Mouse (Mus musculus): ENCODE data around the gene Atf7ip. TPM values are rescaled to one million over a fixed set of nuclear protein-coding genes. Genes with fewer than 3 reads are reported as not detected.

The Atf7ip gene
- polyA plus RNA-seq, 1 experiment from 2014 or later = 41.2 TPM

DNA sequence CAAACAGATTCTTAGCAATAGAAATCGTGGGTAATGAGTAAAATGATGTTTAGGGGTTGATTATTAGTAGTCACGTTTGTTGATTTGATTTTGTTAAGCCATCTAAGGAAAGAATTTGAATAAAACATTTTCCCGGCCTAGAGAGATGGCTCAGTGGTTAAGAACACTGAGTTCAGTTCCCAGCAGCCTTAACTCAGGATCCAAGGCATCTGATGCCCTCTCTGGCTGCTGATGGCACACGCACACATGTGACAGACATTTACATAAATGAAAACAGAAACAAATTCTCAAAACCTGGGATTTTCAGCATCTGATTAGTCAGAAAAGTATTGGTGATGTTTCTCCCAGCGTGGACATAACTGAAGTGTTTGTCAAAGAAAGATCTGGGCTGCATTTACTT, 47.2 kb downstream of the Atf7ip start:
- H3K4me2 ChIP-seq (ENCODE audit: low read depth, low read length) = no peak overlapping the region

DNA sequence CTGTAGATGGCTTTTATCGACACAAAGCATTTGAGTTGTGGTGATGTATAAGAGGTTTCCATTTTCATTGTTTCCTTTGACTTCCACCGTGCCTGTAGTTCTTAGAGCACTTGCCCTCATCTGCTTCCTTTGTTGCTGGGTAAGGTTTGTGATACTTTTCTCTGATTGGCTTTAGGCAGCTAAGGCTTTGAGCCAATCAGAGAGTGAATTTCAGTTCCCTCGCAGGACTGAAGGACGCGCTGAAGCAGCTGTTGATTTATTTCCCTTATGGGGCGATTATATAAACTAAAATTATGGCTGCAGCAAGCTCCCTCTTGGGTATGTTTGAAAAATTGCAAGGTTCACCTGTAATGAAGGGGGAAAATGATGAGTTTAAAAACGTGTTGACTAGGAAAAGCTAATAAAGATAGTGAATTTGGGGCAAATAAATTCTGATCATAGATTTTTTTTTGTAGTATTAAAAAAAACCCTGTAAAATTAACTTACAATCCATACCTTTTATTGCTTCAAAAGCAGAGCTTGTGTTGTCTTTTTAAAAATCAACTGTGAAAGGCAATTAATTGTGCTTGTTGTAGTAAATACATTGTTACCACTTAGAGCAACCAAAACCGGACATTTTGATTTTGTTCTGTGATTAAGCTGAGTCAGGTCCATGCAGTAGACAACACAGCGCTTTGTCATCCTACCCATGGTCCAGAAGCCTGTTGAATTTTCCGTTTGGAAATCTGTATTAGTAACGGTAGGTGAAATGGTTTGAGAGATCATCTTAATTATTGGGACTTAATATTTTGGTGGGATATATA, 48.0 kb downstream of the Atf7ip start:
- ATAC-seq (ENCODE audit: low read depth) = peak; percentile 83
- H3K4me1 ChIP-seq (replicated peaks; ENCODE audit: control insufficient read depth, insufficient read depth, low read length) = peaks cover 15% of the 10 kb centered on the region
- no peaks in the 10 kb centered on the region for H3K9me3 ChIP-seq (ENCODE audit: control insufficient read depth, low read length)
- WGBS = 29% methylated on average over 11 of the region's 11 CpGs
- no peak overlapping the region for H3K4me3 ChIP-seq (ENCODE audit: low read length)
- peak overlapping the region; percentile 75 for H3K27ac ChIP-seq (ENCODE audit: low read length)
- peaks cover 4% of the 10 kb centered on the region; the same call in 1 of the 2 replicates for H3K36me3 ChIP-seq (ENCODE audit: control insufficient read depth, insufficient read depth, low read length)
- no peak overlapping the region for H3K9ac ChIP-seq (ENCODE audit: low read length)
- H3K27me3 ChIP-seq (ENCODE audit: control insufficient read depth, insufficient read depth, low read depth, low read length) = no peaks in the 10 kb centered on the region
- H3K4me2 ChIP-seq (ENCODE audit: low read depth, low read length) = peak overlapping the region; percentile 19; the same call in 1 of the 2 replicates

More for the DNA sequence above, 47.2 kb downstream of the Atf7ip start:
- Histone ChIP-seq H3K36me3 (ENCODE audit: control insufficient read depth, insufficient read depth, low read length) (peaks cover 4% of the 10 kb centered on the region; the same call in 1 of the 2 replicates), H3K9me3 (ENCODE audit: control insufficient read depth, low read length) (no peaks in the 10 kb centered on the region), H3K9ac (ENCODE audit: low read length) (no peak overlapping the region), H3K27me3 (ENCODE audit: control insufficient read depth, insufficient read depth, low read depth, low read length) (no peaks in the 10 kb centered on the region), H3K4me3 (ENCODE audit: low read length) (no peak overlapping the region), H3K4me1 (replicated peaks; ENCODE audit: control insufficient read depth, insufficient read depth, low read length) (peaks cover 19% of the 10 kb centered on the region), H3K27ac (ENCODE audit: low read length) (peak overlapping the region; percentile 64; the same call in 1 of the 2 replicates)
- 72% methylated on average over 5 of the region's 5 CpGs for whole genome bisulfite sequencing
- ATAC-seq (ENCODE audit: low read depth) = no peak

DNA sequence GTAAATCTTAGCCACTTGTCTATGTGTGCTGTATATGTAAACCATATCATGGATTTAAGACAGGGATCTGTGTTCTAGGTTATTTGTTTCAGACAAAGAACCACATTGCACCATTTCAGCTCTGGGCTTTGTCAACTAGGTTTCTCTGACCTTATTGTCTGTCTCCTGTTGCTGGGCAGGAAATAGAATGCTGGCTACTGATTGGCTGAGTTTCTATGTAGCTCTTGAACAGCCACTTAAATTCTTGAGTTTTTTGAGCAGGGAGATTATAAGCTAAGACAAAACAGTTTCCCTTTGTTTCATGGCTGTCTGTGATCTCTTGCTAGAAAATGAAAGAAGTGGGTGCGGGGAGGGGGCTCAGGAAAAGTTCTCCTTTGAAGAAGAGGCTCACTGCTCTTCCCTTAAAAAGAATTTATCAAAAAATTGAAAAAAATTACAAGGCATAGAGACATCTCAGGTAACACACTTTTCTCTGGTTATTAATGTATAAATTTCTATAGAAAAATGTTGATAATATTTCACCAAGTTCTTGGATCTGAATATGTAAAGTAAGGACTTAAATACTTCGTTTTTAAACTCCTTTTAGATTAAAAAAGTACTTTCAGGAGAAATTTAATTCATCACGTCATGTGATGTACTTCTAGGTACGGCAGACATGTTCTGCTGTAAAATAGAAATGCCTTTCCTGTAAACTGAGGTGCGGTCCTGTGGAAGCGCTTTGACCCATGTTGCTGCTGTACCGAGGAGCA, 49.0 kb downstream of the Atf7ip start:
- Histone ChIP-seq H3K9me3 (ENCODE audit: control insufficient read depth, low read length) (no peaks in the 10 kb centered on the region), H3K4me3 (ENCODE audit: low read length) (peak overlapping the region; percentile 22; the same call in 1 of the 2 replicates), H3K27ac (ENCODE audit: low read length) (peak overlapping the region; percentile 88), H3K36me3 (ENCODE audit: control insufficient read depth, insufficient read depth, low read length) (peaks cover 7% of the 10 kb centered on the region), H3K27me3 (ENCODE audit: control insufficient read depth, insufficient read depth, low read depth, low read length) (no peaks in the 10 kb centered on the region), H3K9ac (ENCODE audit: low read length) (peak overlapping the region; percentile 46; the same call in 1 of the 2 replicates), H3K4me2 (ENCODE audit: low read depth, low read length) (peak overlapping the region; percentile 38), H3K4me1 (replicated peaks; ENCODE audit: control insufficient read depth, insufficient read depth, low read length) (peaks cover 15% of the 10 kb centered on the region)
- WGBS = 72% methylated on average over 7 of the region's 7 CpGs
- peak; percentile 48 for ATAC-seq (ENCODE audit: low read depth)

DNA sequence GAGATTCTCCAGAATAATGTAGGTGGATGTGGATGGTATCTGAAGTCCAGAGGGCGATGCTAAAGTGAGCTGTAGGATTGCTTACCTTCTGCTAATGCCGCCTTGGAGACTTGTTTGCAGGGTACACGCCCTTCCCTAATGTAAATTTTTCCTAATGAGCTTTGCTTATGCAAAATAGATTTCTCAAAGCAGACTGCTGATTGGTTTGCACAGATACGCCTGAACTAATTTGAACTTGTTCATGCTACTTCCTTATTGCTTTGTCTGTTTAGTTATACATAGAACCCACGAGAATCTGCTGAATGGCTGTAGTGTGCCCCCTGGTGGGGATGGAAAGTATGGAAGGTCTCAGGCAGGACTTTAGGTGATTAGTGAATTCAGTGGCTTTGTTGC, 49.6 kb downstream of the Atf7ip start:
- Histone ChIP-seq H3K27me3 (ENCODE audit: control insufficient read depth, insufficient read depth, low read depth, low read length) (no peaks in the 10 kb centered on the region), H3K36me3 (ENCODE audit: control insufficient read depth, insufficient read depth, low read length) (peaks cover 13% of the 10 kb centered on the region), H3K4me1 (replicated peaks; ENCODE audit: control insufficient read depth, insufficient read depth, low read length) (peaks cover 14% of the 10 kb centered on the region), H3K4me2 (ENCODE audit: low read depth, low read length) (peak overlapping the region; percentile 38), H3K27ac (ENCODE audit: low read length) (peak overlapping the region; percentile 88), H3K9me3 (ENCODE audit: control insufficient read depth, low read length) (no peaks in the 10 kb centered on the region), H3K9ac (ENCODE audit: low read length) (peak overlapping the region; percentile 46; the same call in 1 of the 2 replicates), H3K4me3 (ENCODE audit: low read length) (peak overlapping the region; percentile 22; the same call in 1 of the 2 replicates)
- 59% methylated on average over 5 of the region's 5 CpGs for whole genome bisulfite sequencing
- ATAC-seq (ENCODE audit: low read depth) = peak; percentile 12; the same call in 1 of the 2 replicates

DNA sequence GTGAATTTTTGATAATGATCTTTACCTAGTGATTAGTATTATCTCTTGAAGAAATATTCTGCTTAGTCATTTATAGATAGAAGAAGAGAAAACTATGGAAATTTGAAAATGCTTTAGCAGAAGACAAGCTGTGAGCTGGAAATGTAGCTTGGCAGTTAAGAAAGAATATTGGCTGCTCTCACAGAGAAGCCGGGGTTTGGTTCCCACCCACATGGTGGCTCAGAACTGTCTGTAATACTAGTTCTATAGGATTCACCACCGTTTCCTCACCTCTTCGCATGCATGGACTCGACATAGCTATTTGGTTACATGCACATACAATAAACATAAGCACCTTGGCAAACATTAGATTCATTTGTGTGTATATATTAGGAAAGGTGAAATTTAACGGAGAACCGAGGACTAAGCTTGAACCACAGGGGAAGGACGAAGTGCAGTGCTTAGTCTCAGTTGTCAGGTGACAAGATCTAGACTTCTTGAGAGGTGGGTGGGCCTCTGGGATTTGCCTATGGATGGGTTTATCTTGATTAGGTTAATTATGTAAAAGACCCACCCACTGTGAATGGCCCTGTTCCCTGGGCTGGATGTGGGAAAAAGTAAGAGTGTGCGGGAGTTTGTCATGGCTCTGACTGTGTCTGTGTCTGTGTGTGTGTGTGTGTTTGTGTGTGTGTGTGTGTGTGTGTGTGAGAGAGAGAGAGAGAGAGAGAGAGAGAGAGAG, 52.5 kb downstream of the Atf7ip start:
- 83% methylated on average over 8 of the region's 8 CpGs for WGBS
- Histone ChIP-seq H3K9ac (ENCODE audit: low read length) (no peak overlapping the region), H3K4me1 (replicated peaks; ENCODE audit: control insufficient read depth, insufficient read depth, low read length) (peaks cover 8% of the 10 kb centered on the region), H3K36me3 (ENCODE audit: control insufficient read depth, insufficient read depth, low read length) (peaks cover 33% of the 10 kb centered on the region), H3K27me3 (ENCODE audit: control insufficient read depth, insufficient read depth, low read depth, low read length) (no peaks in the 10 kb centered on the region), H3K4me2 (ENCODE audit: low read depth, low read length) (no peak overlapping the region), H3K27ac (ENCODE audit: low read length) (no peak overlapping the region), H3K9me3 (ENCODE audit: control insufficient read depth, low read length) (no peaks in the 10 kb centered on the region), H3K4me3 (ENCODE audit: low read length) (no peak overlapping the region)
- ATAC-seq (ENCODE audit: low read depth) = no peak

DNA sequence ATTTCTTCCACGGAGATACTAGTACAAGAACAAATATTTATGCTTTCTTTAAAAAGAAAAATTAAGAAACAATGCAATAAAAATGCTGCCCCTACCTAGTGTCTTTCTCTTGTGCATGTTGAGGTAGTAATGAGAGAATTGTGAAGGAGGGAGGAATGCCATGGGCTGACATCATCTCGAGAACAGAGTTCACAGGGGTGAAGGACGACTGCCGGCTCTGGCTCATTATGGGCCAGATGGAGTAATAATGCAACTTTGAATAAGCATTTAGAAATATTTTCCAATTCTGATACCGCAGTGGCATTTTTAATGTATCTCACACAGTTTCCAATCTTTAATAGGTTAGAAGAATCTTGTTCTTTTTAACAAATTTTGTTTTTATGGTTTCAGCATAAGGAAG, 60.0 kb downstream of the Atf7ip start:
- WGBS = 84% methylated on average over 5 of the region's 5 CpGs
- H3K27ac ChIP-seq (ENCODE audit: low read length) = no peak overlapping the region
- no peak overlapping the region for H3K9ac ChIP-seq (ENCODE audit: low read length)
- H3K4me1 ChIP-seq (replicated peaks; ENCODE audit: control insufficient read depth, insufficient read depth, low read length) = no peaks in the 10 kb centered on the region
- H3K9me3 ChIP-seq (ENCODE audit: control insufficient read depth, low read length) = peaks cover 5% of the 10 kb centered on the region; the same call in 1 of the 2 replicates
- H3K36me3 ChIP-seq (ENCODE audit: control insufficient read depth, insufficient read depth, low read length) = peaks cover 57% of the 10 kb centered on the region
- H3K27me3 ChIP-seq (ENCODE audit: control insufficient read depth, insufficient read depth, low read depth, low read length) = no peaks in the 10 kb centered on the region
- ATAC-seq (ENCODE audit: low read depth) = no peak
- H3K4me2 ChIP-seq (ENCODE audit: low read depth, low read length) = no peak overlapping the region
- H3K4me3 ChIP-seq (ENCODE audit: low read length) = no peak overlapping the region

DNA sequence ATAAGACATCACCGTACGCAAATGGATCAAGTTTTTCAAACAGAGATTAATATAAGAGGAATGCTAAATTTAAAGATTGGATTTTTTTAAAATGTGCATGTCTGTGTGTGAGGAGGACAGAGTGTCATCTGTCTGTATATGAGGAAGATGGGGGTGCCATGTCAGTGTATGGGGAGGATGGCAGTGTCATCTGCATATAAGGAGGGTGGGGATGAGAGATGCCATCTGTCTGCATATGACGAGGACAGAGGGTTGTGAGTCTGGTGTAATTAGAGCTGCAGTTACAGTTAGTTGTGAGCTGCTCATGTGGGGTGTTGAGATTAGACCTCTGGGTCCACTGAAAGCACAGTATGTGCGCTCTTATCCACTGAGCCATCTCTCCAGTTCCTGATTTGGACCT, 84.8 kb downstream of the Atf7ip start:
- H3K9ac ChIP-seq (ENCODE audit: low read length) = no peak overlapping the region
- no peaks in the 10 kb centered on the region for H3K27me3 ChIP-seq (ENCODE audit: control insufficient read depth, insufficient read depth, low read depth, low read length)
- ATAC-seq (ENCODE audit: low read depth) = peak; percentile 28; the same call in 1 of the 2 replicates
- no peak overlapping the region for H3K4me2 ChIP-seq (ENCODE audit: low read depth, low read length)
- H3K9me3 ChIP-seq (ENCODE audit: control insufficient read depth, low read length) = no peaks in the 10 kb centered on the region
- H3K4me1 ChIP-seq (replicated peaks; ENCODE audit: control insufficient read depth, insufficient read depth, low read length) = peaks cover 3% of the 10 kb centered on the region; the same call in 1 of the 2 replicates
- H3K36me3 ChIP-seq (ENCODE audit: control insufficient read depth, insufficient read depth, low read length) = peaks cover 48% of the 10 kb centered on the region
- H3K27ac ChIP-seq (ENCODE audit: low read length) = no peak overlapping the region
- WGBS = 77% methylated on average over 4 of the region's 4 CpGs
- no peak overlapping the region for H3K4me3 ChIP-seq (ENCODE audit: low read length)

DNA sequence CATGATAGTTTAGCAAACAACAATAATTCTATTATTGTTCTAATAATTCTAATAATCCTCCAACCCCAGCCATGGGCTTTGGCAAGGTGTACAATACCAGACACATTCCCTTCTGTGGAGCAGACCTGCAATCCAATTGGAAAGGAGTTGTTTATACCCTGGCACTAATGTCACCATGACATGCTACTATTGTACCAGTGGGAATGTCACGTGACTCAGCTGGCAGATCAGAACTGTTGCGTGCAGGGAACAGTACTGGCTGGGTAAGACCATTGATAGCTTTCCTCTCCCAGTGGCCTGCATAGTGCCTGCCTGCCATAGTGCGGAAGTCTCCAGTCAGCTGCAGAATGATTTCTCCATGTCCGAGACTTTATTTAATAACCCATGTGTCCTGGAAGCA, 88.6 kb downstream of the Atf7ip start:
- Histone ChIP-seq H3K9ac (ENCODE audit: low read length) (no peak overlapping the region), H3K27me3 (ENCODE audit: control insufficient read depth, insufficient read depth, low read depth, low read length) (no peaks in the 10 kb centered on the region), H3K4me1 (replicated peaks; ENCODE audit: control insufficient read depth, insufficient read depth, low read length) (peaks cover 3% of the 10 kb centered on the region; the same call in 1 of the 2 replicates), H3K4me2 (ENCODE audit: low read depth, low read length) (no peak overlapping the region), H3K9me3 (ENCODE audit: control insufficient read depth, low read length) (no peaks in the 10 kb centered on the region), H3K36me3 (ENCODE audit: control insufficient read depth, insufficient read depth, low read length) (peaks cover 41% of the 10 kb centered on the region), H3K27ac (ENCODE audit: low read length) (no peak overlapping the region), H3K4me3 (ENCODE audit: low read length) (no peak overlapping the region)
- ATAC-seq (ENCODE audit: low read depth) = no peak
- 97% methylated on average over 4 of the region's 4 CpGs for WGBS

Measured in lung, embryonic 16.5 days (tissue).